Mouse (Mus musculus): ENCODE measurements around the gene Teddm3. TPM values are rescaled to one million over a fixed set of nuclear protein-coding genes. Genes with fewer than 3 reads are reported as not detected.
"Not testable (repeated sequence)": the region's sequence is repeated elsewhere in the genome, so short reads cannot be mapped to it uniquely, and the experiment has no call there.

Gene Teddm3
- total RNA-seq, 1 experiment from 2014 or later: not detected

GRCm38 (mm10) chr16:21159226-21159625 lies 5.4 kb upstream of the Teddm3 start:
- not testable (repeated sequence) for ATAC-seq (replicated peaks; ENCODE audit: insufficient number of reproducible peaks, low FRiP score, low TSS enrichment, poor library complexity, severe bottlenecking)

GRCm38 (mm10) chr16:21156261-21156660 lies 2.5 kb upstream of the Teddm3 start:
- not testable (repeated sequence) for ATAC-seq (replicated peaks; ENCODE audit: insufficient number of reproducible peaks, low FRiP score, low TSS enrichment, poor library complexity, severe bottlenecking)

- no peak for ATAC-seq (replicated peaks; ENCODE audit: insufficient number of reproducible peaks, low FRiP score, low TSS enrichment, poor library complexity, severe bottlenecking)
These were observed 2.0 kb downstream of the Teddm3 start for GRCm38 (mm10) chr16:21151564-21152361.

GRCm38 (mm10) chr16:21149896-21150295 lies 3.9 kb downstream of the Teddm3 start:
- no peak for ATAC-seq (replicated peaks; ENCODE audit: insufficient number of reproducible peaks, low FRiP score, low TSS enrichment, poor library complexity, severe bottlenecking)

GRCm38 (mm10) chr16:21148451-21148850 lies 5.3 kb downstream of the Teddm3 start:
- ATAC-seq (replicated peaks; ENCODE audit: insufficient number of reproducible peaks, low FRiP score, low TSS enrichment, poor library complexity, severe bottlenecking): not testable (repeated sequence)

GRCm38 (mm10) chr16:21136312-21137083 lies 17.3 kb downstream of the Teddm3 start:
- no peak for ATAC-seq (replicated peaks; ENCODE audit: insufficient number of reproducible peaks, low FRiP score, low TSS enrichment, poor library complexity, severe bottlenecking)

GRCm38 (mm10) chr16:21127666-21128065 lies 26.1 kb downstream of the Teddm3 start:
- ATAC-seq (replicated peaks; ENCODE audit: insufficient number of reproducible peaks, low FRiP score, low TSS enrichment, poor library complexity, severe bottlenecking): not testable (repeated sequence)

GRCm38 (mm10) chr16:21122776-21123175 lies 31.0 kb downstream of the Teddm3 start:
- ATAC-seq (replicated peaks; ENCODE audit: insufficient number of reproducible peaks, low FRiP score, low TSS enrichment, poor library complexity, severe bottlenecking): not testable (repeated sequence)

- ATAC-seq (replicated peaks; ENCODE audit: insufficient number of reproducible peaks, low FRiP score, low TSS enrichment, poor library complexity, severe bottlenecking): no peak
These were observed 37.7 kb downstream of the Teddm3 start for GRCm38 (mm10) chr16:21116078-21116477.

- no peak for ATAC-seq (replicated peaks; ENCODE audit: insufficient number of reproducible peaks, low FRiP score, low TSS enrichment, poor library complexity, severe bottlenecking)
These were observed 44.3 kb downstream of the Teddm3 start for GRCm38 (mm10) chr16:21109473-21109872.

Other genes starting within 250 kb of the Teddm3 start
- gene Ephb3, start 50.8 kb upstream of the Teddm3 start, total RNA-seq (2017): not detected in 3 replicates

All from monocyte, adult 5-6 weeks (primary cell).